Mouse (Mus musculus): ENCODE data around the gene Ugt2b38.
"Not testable (repeated sequence)": the region's sequence is repeated elsewhere in the genome, so short reads cannot be mapped to it uniquely, and the experiment has no call there.

Ugt2b38 gene

DNA sequence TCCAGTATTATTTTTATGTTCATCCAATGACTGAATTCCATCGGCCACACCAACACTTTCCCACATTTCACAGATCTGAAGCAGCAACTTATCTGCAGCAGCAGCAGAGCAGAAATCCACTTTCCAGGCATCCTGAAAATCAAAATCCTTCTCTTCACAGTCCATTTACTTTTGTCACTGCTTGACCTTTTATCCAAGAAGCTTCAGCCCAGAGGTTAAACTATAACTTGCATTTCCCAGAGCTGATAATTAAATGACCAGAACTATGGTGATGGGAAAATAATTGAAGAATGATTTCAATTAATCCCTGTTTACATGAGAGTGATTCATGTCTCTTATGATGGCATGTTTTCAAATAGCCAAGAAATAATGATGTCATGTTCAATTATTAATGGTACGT is at the start of gene Ugt2b38:
Ugt2b38 (minus strand) TSS at position 163 of the 400 bp plus-strand sequence.
- DNase-seq = not testable (repeated sequence)

DNA sequence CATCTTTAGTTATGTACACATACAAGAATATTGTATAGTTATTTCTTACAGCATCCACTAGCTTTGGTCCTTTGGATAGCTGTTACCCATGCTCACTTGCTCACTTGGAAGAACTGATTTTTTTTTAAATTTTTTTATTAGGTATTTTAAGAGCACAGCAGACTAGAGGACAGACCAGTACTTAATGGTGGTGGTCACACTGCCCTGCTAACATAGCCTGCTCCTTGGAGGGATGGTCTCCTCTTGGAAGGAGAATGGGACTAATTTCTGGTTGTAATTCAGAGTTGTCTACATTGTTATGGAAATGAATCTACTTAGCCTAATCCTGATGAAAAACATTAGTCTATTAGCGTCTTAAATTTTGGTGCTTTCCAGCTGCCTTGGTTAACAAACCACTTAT is 34.8 kb upstream of the Ugt2b38 start:
- no peak for DNase-seq

GRCm38 (mm10) chr5:87457701-87458100 is 33.7 kb upstream of the Ugt2b38 start:
- no peak for DNase-seq

- DNase-seq = no peak
Observed at GRCm38 (mm10) chr5:87456216-87456850, 32.3 kb upstream of the Ugt2b38 start.

DNA sequence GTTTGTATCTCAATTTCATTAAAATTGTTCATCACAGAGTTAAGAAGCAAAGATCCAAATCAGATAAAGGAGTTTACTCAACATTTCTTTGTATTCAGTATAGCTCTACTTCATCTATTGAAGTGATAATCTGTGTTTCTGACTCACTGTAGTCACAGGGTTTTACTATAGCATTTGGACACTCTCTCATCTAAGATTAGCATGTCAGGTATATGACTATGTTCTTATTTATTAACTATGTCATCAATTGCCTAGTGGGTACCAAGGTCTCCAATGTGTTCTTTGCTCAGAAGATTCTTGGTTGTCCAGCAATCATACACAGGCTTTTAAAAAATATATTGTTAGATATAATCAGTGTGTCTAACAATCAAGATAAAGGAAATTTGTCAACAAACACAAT is 31.5 kb upstream of the Ugt2b38 start:
- DNase-seq = no peak

- not testable (repeated sequence) for DNase-seq
Observed at GRCm38 (mm10) chr5:87452514-87452913, 28.5 kb upstream of the Ugt2b38 start.

GRCm38 (mm10) chr5:87436264-87436663 is 12.3 kb upstream of the Ugt2b38 start:
- peak; percentile 2 for DNase-seq

GRCm38 (mm10) chr5:87425676-87426075 is 1.7 kb upstream of the Ugt2b38 start:
- no peak for DNase-seq

DNA sequence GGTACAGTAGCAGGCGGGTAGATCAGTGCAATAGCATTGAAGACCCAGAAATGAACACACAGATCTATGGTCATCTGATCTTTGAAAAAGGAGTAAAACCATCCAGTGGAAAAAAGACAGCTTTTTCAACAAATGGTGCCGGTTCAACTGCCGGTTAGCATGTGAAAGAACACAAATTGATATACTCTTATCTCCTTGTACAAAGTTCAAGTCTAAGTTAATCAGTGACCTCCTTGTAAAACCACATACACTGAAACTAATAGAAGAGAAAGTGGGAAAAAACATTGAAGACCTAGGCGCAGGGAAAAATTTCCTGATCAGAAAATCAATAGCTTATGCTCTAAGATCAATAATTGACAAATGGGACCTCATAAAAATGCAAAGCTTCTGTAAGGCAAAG is 27.0 kb downstream of the Ugt2b38 start:
- no peak for DNase-seq

DNA sequence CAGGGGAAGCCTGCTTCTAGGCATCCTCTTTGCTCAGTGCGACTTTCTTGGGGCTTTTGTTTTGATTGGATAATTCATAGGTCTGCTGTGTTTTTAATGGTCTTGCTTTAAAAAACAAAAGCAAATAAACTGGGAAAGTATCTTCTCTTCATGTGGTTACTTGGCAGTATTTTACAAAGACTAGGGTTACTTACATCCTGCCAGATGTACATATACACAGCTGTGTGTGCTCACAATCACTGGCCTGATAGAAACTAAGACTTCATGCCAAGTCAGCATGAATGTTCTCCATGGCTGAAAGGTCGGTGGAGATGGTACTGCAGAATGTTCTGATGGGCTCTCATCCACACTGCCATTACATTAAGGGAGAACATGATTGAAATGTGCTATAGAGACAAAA is 33.2 kb downstream of the Ugt2b38 start:
- no peak for DNase-seq

DNA sequence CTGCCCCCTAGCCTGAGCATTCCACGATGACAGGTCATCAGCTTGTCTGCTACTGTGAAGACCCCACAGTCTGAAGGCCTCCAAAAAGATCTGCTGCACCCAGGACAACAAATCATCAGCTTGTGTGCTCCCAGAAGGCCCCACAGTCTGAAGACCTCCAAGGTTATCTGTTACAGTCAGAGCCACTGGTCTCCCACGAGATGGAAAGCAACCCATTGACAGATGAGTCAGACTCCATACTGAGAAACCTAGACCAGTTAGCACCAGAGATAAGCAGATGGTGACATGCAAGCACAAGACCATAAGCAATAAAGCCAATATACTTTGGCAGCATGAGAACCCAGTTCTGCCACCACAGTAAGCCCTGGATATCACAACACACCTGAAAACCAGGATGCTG is 43.8 kb downstream of the Ugt2b38 start:
- DNase-seq = no peak

- no peak for DNase-seq
Observed at GRCm38 (mm10) chr5:87379825-87380224, 44.2 kb downstream of the Ugt2b38 start.

DNA sequence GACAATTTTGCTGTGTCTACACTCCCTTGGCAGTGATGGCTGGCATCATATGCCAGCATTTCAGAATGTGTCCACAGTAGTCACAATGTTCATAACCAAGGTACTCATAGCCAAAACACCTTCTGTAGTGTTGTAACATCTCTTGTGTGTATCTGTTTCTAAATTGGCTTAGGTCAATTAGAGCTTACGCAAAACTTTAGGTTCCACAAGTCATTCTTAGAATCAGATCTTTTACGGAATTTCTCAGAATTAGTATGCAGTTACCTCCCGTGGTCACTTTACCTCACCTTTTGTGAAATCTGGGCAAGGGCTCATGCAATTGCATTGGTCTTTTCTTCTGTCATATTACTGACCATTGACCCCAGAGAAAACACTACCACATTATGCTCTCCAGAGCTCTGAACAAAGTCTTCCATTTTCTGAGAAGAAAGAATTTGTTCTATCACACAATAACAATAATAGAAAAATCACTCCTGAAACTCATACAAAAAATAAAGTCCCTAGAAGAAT is 48.1 kb downstream of the Ugt2b38 start:
- no peak for DNase-seq

DNA sequence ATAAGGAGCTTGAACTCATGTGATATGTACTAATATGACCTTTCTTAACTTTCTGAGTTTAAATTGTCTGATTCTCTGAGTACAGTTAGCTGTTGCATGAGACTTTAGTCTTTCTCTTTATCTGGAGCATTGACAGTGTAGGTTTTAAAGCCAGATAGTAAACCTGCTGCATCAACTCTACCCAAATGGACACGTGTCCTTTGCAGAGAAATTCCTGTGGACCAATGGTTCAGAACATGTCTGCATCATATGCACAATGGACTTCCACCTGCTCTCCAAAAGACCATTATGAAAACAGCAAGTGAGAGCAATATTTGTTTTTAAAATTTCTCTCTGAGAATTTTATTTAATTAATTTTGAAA is 50.5 kb downstream of the Ugt2b38 start:
- DNase-seq = no peak

- not testable (repeated sequence) for DNase-seq
Observed at GRCm38 (mm10) chr5:87372788-87373501, 51.1 kb downstream of the Ugt2b38 start.
